Mouse (Mus musculus): ENCODE results near the gene Il2ra. TPM values are rescaled to one million over a fixed set of nuclear protein-coding genes. Genes with fewer than 3 reads are reported as not detected.
"Not testable (repeated sequence)": the region's sequence is repeated elsewhere in the genome, so short reads cannot be mapped to it uniquely, and the experiment has no call there.

The Il2ra gene
- total RNA-seq (2014; fragmentation: Nextera tagmentation) = 0.17 TPM in 1 of 2 replicates, not detected in the other
- total RNA-seq (2017) = not detected in 2 replicates

DNA sequence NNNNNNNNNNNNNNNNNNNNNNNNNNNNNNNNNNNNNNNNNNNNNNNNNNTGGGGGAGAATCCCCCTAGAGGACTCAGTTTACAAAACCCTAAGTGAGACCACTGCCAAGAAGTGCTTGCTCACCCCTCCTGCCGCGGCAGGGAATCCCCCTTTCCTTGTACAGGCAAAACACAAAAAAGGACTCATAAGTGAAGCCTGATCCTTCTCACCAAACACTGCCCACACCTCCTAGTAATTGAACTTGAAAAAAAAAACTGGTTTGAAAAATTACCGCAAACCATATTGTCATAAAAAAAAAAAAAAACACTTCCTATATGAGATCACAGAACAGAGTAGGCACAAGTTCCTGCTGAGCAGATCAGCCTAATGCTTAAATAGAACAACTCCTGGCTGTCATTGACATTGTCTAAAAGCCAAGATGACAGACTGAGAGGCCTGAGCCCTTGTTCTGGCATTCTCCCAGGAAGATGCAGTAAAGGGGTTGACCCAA, at the start of gene Il2ra:
Il2ra (plus strand) TSS at position 357 of the 491 bp plus-strand sequence.
- ATAC-seq (replicated peaks; ENCODE audit: low FRiP score, low TSS enrichment, poor library complexity, severe bottlenecking) = no peak

DNA sequence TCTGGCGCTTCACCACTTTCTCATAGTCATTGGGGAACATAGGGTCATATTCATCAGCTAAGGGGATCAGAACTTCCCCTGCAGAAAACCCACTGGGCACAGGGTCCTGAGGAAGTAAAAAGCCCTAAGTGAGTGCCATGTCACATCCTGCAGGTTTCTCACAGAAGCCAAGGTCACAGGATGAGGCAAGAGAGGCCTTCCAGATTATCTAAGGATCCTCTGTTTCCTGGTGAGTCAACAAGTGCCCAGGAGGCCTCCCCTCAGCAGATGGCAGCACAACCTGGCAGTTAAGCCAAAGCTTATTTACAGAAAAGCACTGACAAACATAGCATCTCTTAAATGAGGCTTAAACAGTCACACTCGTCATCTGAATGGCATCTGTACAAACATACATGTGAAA, 45.9 kb upstream of the Il2ra start:
- ATAC-seq (replicated peaks; ENCODE audit: low FRiP score, low TSS enrichment, poor library complexity, severe bottlenecking) = no peak

DNA sequence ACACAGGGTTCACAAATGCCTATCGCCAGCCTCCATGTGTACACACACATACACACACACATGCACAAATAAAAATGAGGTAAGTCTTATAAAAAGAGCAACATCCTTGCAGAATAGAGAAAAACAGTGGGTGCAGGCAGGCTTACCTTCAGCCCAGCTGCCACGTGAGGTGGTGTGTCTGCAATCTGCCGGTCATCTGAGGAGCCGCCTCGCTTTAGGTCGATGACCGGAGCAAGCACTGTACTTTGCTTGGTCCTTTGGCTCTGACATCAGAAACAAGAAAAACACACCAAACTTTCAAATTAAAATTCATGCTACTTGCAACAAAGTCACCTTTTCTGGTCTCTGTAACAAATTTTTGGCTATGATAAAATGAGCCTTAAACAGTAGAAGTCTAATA, 44.7 kb upstream of the Il2ra start:
- no peak for ATAC-seq (replicated peaks; ENCODE audit: low FRiP score, low TSS enrichment, poor library complexity, severe bottlenecking)

DNA sequence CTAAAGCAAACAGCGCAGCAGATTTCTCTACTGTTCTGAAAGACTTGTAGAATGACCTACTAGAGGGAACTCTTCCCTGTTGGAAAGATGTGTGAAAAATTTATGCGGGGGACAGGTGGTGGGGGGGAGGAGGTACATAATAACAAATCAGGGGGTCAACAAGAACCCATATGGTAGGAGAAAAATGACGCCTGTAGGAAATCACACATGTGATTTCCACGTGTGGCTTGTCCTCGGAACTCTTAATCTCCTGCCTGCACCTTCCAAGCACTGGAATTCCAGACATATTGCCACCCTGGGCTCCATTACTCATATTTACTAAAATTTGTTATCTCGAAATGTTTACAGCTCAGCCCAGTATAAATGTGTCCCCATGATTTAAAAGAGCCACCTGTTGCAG, 40.8 kb upstream of the Il2ra start:
- no peak for ATAC-seq (replicated peaks; ENCODE audit: low FRiP score, low TSS enrichment, poor library complexity, severe bottlenecking)

DNA sequence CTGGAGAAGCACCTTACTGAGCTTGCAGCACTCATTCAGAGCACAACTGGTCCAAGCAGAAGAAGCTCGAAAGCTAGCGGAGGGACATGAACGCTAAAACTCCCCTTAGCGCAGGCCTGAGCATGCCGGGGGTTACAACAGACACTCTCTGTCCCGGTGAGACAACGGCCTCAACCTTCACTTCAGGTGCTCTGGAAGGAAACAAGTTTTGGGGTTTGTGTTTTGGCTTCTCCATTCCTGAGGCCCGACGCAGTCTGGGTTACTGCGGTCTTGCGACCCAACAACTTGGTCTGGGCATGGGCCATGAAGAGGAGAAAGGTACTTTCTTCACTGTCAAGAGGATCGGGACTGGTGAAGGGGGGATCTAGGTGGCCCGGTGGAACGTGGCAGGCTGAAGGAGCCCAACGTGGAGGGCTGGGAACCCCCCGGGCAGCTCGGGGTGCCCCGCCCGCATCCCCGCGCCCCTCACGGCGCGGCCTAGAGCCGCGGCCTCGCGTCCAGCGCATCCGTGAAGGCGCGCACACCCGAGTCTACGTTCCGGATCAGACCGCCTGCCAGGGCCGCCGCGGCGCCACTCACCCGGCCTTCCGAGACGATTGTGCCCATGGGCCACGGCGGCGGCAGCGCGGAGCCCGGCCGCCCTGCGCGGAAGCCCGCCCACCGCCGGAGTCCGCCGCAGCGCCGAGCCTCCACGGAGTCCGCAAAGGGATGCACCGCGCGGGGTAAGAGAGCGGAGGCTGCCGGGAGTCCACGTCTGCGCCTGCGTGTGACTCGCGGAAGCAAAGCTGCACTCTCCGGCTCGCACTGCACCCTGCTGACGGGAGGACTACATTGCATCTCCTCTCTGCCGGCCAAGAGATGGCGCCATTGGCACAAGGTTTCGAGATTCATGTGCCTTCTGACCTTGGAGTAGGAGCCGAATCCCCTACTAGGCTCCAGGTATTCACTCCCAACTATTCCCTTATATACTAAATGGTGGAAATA, 39.8 kb upstream of the Il2ra start:
- ATAC-seq (replicated peaks; ENCODE audit: low FRiP score, low TSS enrichment, poor library complexity, severe bottlenecking) = peak; percentile 98

DNA sequence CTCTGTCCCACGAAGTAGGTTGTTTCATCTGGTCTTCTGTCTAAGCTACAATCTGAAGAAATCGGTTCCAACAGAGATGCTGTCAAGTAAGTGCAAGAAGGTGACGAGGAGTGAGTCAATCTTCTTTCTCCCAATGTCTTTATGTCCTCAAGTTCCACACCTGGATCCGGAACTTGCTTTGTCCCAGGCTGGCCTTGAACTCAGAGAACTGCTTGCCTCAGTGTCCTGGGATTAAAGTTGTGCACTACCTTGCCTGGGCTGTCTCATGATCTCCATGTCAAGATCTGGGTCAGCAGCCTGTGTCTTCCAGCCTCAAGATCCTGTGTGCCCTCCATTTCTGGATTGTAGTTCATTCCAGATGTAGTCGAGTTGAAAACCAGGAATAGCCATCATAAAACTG, 38.6 kb upstream of the Il2ra start, which contains the start of gene Rbm17:
Rbm17 (minus strand) TSS at position 101 of the 400 bp plus-strand sequence.
- ATAC-seq (replicated peaks; ENCODE audit: low FRiP score, low TSS enrichment, poor library complexity, severe bottlenecking) = no peak

DNA sequence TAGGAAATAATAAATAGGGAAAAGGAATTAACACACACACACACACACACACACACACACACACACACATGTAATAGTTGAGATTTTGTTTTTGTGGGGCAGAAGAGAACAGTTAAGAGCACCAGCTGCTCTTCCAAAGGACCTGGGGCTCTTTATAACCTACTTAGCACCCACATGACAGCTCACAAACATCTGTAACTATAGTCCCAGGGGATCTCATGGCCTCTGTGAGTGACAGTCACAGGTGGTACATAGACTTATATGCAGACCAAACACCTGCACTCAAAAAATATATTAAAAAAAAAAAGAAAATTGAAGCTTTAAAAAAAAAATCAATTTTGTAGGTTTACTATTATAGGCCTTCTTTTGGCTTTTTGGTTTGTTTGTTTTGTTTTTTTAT, 37.7 kb upstream of the Il2ra start:
- ATAC-seq (replicated peaks; ENCODE audit: low FRiP score, low TSS enrichment, poor library complexity, severe bottlenecking) = no peak

DNA sequence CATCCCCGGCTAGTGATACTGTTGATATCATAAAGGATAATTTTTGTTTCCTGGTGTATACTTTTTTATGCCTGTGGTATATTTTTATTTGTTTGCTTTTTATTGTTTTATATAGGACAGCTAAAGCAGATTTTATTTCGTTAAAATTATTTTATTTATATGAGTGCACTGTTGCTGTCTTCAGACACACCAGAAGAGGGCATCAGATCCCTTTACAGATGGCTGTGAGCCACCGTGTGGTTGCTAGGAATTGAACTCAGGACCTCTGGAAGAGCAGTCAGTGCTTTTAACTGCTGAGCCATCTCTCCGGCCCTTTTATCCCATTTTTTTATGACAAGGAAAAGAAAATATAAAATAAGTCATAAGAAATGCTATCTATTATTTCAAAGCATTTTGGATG, 35.9 kb upstream of the Il2ra start:
- not testable (repeated sequence) for ATAC-seq (replicated peaks; ENCODE audit: low FRiP score, low TSS enrichment, poor library complexity, severe bottlenecking)

DNA sequence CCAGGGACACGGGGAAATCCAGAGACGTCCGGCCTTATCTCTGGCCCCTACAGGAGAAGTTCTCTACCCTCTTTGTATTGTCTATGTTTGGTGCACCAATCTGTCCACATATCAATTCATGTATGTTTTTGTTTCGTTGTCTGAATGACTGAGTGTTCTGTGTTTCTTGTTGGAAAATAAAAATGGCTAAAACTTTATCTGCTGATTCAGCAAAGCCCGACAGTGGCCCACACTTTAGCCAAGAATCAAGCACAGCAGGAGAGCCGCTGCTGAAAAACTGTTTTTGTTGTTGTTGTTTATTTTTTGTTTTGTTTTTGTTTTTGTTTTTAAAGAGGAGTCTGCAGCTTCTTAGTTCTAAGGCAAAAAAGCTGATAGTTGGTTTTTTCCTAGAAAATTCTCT, 29.7 kb upstream of the Il2ra start:
- ATAC-seq (replicated peaks; ENCODE audit: low FRiP score, low TSS enrichment, poor library complexity, severe bottlenecking) = not testable (repeated sequence)

DNA sequence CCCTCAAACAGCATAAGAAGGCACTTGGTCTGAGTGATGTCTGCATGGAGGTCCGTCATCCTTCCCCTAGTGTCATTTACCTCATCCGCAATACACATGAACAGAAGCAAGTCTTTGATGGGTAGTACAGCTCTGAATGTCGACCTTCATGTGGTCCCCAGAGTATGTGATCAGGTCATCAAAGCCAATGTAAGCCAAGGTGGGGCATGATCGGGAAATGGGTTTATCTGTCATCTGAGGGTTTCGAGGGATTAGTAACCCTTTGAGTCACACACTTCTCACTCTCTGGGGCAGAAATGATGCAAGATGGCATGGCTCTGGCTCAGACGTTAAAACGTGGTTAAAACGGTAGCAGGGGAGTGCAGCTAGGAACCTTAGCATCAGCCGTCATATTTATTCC, 25.8 kb upstream of the Il2ra start:
- ATAC-seq (replicated peaks; ENCODE audit: low FRiP score, low TSS enrichment, poor library complexity, severe bottlenecking) = no peak

DNA sequence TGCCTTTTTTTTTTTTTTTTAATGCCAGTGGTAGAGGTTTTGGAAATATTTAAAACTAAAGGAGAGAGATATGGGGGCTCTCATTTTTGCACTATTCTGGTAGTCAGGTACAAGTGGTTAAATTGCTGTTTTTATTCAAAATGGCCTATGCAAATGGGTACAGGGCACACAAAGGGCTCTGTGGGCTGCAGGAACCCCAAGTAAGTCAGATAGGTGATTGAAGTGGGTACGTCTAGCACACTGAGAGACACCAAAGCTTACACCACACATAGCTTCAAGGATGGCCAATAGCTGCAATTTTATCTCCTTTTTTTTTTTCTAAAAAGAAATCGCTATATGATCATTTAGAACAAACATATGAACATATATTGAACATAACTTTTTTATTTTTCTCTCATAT, 23.0 kb upstream of the Il2ra start:
- ATAC-seq (replicated peaks; ENCODE audit: low FRiP score, low TSS enrichment, poor library complexity, severe bottlenecking) = no peak

DNA sequence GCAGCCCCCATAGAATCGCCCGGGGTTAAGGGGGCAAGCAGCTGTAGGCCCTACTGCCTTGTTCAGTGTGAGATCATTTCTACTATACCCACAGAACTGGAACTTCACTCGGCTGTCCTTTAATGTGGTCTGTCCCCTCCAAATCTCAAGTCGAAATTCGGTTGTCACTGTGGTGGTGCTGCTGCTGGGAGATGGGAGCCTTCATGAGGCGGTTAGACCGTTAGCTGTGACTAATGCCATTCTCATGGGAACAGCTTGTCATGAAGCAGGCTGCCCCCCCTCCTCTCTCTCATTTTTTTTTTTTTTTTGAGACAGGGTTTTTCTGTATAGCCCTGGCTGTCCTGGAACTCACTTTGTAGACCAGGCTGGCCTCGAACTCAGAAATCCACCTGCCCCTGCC, 19.4 kb upstream of the Il2ra start:
- no peak for ATAC-seq (replicated peaks; ENCODE audit: low FRiP score, low TSS enrichment, poor library complexity, severe bottlenecking)

DNA sequence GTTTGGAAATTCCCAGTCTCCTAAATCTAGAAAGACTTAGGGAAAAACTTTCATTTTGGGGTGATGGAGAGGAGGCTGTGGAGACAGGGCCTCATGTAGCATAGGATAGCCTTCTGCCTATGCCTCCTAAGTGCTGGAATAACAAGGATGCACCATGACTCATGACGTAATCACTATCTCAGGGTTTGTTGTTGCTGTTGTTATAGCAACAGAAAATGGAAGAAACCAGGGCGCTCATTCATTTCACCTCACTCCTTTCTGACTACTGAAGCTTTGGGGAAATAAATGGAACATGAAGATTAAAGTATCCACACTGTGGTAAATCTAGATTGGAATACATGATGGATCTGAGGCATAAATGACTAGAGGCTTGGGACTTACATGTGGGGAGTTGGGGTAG, 18.9 kb upstream of the Il2ra start:
- ATAC-seq (replicated peaks; ENCODE audit: low FRiP score, low TSS enrichment, poor library complexity, severe bottlenecking) = no peak

DNA sequence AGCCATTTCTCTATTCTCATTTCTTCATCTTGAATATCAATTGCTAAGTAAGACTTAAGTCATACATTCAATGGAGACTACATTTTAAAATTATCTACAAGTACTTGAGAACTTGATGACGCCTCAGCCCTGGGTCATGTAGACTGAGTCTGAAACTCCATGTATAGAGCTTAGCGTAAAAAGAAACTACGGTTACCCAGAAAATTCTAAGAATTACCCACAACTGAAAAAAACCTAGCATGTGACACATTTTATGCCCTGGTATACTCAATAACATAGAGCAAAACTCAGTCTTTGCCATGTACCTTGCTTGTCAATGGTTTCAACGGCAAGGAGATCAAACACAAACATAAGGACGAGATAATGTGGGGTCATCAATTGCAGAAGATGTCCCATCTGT, 16.7 kb upstream of the Il2ra start, which contains the start of gene Gm17490:
Gm17490 (minus strand) TSS at position 375 of the 400 bp plus-strand sequence.
- ATAC-seq (replicated peaks; ENCODE audit: low FRiP score, low TSS enrichment, poor library complexity, severe bottlenecking) = no peak

DNA sequence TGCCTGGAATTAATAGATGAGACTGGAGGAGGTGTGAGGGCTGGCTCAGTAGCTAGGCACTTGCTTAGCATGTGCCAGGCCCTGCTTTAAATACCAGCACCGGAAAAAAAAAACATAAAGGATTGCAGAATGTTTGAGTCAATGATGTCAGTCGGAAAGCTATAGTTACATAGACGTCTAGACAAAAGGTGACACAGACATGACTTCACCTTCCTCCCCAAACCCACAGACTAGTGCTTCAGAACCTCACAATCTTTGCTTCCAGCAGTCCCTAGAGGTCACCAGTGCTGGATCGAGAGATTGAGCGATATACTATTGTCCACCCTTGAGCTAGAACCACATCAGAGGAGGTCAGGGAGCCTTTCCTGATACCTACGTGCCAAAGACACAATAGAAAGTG, 7.6 kb upstream of the Il2ra start:
- no peak for ATAC-seq (replicated peaks; ENCODE audit: low FRiP score, low TSS enrichment, poor library complexity, severe bottlenecking)

DNA sequence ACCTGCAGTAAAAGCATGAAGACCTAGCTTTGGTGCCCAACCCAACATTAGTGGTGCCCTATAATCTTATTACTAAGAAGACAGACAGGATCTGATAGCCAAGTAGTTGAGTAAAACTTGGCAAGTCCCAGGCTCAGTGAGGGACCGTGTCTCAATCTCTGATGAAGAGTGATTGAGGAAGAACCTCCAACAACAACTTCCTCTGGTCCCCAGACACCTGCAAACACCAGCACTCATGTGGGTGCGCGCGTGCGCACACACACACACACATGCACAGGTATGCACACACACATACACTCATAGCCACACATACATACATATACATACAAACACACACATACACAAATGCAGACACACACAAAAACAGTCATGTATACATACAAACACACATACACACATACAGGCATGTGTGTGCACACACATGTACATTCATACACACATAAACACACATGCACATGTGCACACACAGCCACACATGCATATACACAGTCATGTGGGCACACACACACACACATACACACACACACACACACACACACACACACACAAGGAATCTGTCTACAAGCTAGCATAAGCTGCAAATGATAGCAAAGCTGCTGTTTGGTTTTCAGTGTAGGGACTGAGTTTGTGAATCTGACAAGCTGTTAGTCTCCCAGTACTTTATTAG, 7.0 kb upstream of the Il2ra start:
- no peak for ATAC-seq (replicated peaks; ENCODE audit: low FRiP score, low TSS enrichment, poor library complexity, severe bottlenecking)

DNA sequence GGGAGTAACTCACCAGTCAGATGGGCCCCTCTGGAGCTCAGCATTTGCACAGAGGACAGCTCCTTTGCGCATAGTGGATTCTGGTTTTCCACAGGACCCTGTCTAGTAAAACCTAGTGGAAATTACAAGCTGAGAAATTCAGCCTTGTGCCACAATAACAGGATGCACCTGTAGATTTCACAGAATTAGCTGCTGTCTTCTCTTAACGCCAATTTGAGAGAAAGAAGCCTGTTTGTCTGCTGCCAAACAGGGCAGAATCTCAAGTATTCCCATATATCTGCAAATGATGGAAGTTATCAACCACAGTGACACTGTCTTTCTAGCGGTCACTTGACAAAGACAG, 6.5 kb upstream of the Il2ra start:
- no peak for ATAC-seq (replicated peaks; ENCODE audit: low FRiP score, low TSS enrichment, poor library complexity, severe bottlenecking)

DNA sequence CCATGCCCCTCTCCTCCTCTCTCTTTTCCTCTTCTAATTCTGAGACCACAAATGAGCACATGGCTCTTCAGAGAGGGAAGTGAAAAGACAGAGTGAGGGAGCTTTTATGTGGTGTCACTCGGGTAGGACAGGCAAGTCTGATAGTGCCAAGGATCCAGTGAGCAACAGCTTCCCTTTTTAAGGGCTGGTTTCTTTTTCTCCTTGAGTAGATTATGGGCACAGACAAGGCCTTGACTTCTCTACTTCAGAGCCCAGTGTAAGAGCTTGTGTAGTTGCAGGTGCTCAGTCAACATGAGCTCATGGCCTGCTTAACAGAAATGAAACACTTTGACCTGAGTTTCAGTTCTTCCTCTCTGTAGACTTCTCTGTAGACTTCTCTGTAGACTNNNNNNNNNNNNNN, 5.5 kb upstream of the Il2ra start:
- 0 out of 2 replicates have a peak, but pooled peaks have one; percentile 37 for ATAC-seq (replicated peaks; ENCODE audit: low FRiP score, low TSS enrichment, poor library complexity, severe bottlenecking)

DNA sequence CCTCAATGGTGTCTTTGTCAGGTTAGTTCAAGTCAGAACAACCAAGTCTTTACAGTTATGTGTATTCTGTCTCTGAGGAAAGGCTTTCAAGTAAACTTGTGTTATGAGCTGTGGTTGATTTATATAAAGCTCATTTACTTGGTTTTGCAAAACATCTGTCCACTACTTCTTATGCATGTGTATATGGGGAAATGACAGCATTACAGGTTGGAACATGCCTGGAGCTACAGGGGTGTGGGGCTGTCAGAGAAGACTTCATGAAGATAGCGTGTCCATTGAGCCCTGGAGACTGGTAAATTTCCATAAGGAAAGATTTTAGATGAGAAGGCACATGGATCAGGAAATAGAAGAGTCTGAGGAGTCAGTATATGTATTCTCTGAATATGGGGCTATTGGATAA, 1.4 kb downstream of the Il2ra start:
- ATAC-seq (replicated peaks; ENCODE audit: low FRiP score, low TSS enrichment, poor library complexity, severe bottlenecking) = no peak

DNA sequence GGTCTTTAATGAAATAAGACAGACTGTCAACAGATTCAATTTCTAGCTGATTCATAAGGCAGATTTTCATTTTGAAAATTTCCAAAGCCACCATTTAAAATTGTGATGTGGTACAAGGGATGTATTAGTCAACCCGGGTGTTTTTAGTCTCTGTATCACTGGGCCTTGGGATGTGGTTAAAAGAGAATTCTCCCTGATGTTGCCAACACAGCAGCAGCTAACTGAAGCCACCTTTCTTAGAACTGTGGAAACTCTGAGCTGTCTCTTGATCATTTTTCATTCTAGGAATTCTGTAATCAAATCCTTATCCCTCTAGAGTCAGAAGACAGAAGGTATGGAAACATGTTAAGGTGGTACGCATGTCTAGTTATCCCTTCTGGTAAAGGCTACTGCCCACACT, 2.7 kb downstream of the Il2ra start:
- no peak for ATAC-seq (replicated peaks; ENCODE audit: low FRiP score, low TSS enrichment, poor library complexity, severe bottlenecking)
